Mouse (Mus musculus) brain, embryonic 14.5 days (tissue): ENCODE results near the gene Hipk2.

Experiments
- CTCF ChIP-seq: fragments of 200-500 bp; IDR thresholded peaks from 2 replicates; pipeline ENCODE4 v1.5.1; 2012; ENCODE audit warnings: inconsistent platforms, mild to moderate bottlenecking, moderate library complexity, borderline replicate concordance; ENCODE audit not compliant: insufficient read depth, insufficient read length; ENCODE audit errors: extremely low read depth
- POLR2A ChIP-seq: fragments of 200-500 bp; IDR thresholded peaks from 2 replicates; pipeline ENCODE4 v1.6.1; 2012; ENCODE audit warnings: mild to moderate bottlenecking, inconsistent platforms, borderline replicate concordance; ENCODE audit not compliant: poor library complexity, insufficient read depth, insufficient read length, severe bottlenecking; ENCODE audit errors: extremely low read depth

DNA sequence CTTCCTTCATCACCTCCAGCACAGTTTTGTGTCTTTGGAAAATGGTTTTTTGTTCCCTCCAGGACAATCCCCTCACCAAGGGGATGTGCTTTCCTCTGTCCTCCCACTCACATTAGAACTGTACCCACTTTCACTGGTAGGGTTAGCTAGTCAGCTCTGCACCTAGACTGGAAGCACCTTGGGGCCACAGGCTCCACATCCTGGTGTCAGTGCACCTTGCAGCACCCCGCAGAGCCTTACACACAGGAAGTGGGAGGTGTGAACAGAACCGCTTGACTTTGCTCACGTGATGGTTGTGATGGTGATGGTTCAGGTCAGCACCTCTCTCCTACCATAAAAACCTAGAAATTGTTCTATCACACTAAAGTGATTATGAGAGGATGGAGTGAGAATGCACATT is 116.8 kb downstream of the Hipk2 start:
- TF ChIP-seq CTCF: no peak
- TF ChIP-seq POLR2A: no peak
